Mouse (Mus musculus): ENCODE measurements around the gene Pik3r2. TPM values are rescaled to one million over a fixed set of nuclear protein-coding genes. Genes with fewer than 3 reads are reported as not detected.

Gene Pik3r2
- polyA plus RNA-seq (2012): 69.9 and 78.3 TPM in 2 replicates

GRCm38 (mm10) chr8:70776496-70777444, at the start of gene Pik3r2:
Gene Pik3r2 (minus strand): TSS chr8:70776713.

GRCm38 (mm10) chr8:70808239-70808638, 31.7 kb upstream of the Pik3r2 start, which contains the start of gene Il12rb1:
Gene Il12rb1 (plus strand): TSS chr8:70808449.

DNA sequence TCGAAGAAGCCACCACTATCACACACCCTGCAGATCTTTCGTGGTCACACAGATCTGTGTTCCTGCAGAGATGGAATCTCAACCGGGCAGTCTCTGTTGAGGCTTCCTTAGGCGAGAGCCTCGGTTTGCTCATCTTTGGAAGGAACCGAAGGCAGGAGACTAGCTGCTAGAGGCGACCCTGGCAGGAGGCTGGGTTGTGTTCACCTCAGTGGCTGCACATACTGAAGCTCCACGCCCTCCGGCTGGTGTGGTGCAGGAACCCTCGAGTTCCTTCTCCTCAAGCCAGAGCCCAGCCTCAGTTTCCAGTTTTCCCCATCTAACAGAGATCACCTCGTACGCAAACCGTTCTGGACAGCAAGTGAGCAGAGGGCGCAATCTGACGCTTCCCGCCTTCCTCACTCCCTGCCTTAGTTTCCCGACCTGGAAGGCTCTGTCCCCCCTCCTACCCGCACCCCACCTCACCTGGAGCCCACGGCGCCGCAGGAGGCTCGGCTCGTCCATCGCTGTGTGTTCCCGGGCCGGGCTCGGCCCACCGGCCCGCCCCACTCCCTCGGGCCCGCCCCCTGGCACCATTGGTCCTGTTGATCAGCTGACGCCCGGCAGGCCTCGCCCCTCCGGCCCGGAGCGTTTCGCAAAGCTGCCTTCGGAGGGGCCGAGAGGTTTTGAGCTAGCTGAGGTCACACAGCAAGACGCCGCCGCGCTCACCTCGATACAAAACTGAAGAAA, 28.1 kb upstream of the Pik3r2 start, which contains the start of gene Mast3:
Gene Mast3, minus strand, starts transcription at position 574 of the 726 bp plus-strand sequence.

GRCm38 (mm10) chr8:70760775-70761406, 15.6 kb downstream of the Pik3r2 start, which contains the start of gene Mpv17l2:
Gene Mpv17l2 (minus strand): TSS chr8:70760946.

GRCm38 (mm10) chr8:70754043-70754870, 22.3 kb downstream of the Pik3r2 start, which contains the start of gene Rab3a:
Gene Rab3a (plus strand): TSS chr8:70754679.

DNA sequence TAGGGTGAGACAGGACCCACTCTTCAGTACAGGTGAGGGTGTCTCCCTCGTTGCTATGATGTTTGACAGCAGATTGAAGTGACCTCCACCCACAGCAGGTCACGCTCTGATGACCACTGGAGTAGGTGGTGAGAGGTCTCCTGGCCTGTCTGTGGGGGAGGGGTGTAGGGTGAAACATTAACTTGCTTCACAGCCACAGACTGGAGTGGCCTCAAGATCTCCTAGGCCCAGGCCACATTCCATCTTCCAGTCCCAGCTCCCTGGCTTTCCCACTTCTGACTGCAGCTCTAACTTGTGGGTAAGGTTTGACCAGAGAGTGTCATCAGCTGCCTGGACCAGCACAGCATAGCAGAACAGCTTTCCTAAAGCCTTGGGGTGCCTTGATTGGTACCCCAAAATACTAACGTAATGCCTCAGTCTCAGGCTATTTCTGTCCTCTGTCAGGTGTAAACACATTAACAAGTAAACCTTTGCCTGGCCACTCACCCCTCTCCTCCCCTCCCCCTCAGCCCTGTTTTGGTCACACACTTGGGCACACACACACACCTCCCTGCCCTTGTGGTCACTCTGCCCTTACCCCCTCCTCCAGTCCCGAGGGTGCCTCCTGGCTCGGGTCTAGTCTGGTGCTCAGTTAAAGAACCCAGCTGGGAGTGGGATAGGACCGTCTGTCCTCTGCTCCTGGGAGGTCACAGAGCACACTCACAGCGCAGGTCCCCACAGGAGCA, 52.9 kb downstream of the Pik3r2 start, which contains the start of gene Pde4c:
Gene Pde4c, plus strand, starts transcription at position 235 of the 725 bp plus-strand sequence.

GRCm38 (mm10) chr8:70718297-70718696, 58.2 kb downstream of the Pik3r2 start, which contains the start of gene Gm3336:
Gene Gm3336 (plus strand): TSS chr8:70718543.

Other genes starting within 250 kb of the Pik3r2 start
- gene Fkbp8, start 249.0 kb downstream of the Pik3r2 start, polyA plus RNA-seq (2012): 975 and 1,046 TPM in 2 replicates
- 60.7 and 64.0 TPM in 2 replicates for gene Kxd1, start 248.8 kb downstream of the Pik3r2 start, polyA plus RNA-seq (2012)
- gene Ell, start 237.3 kb downstream of the Pik3r2 start, polyA plus RNA-seq (2012): 51.7 and 61.3 TPM in 2 replicates
- 264 and 274 TPM in 2 replicates for gene Isyna1, start 182.3 kb downstream of the Pik3r2 start, polyA plus RNA-seq (2012)
- 1,201 and 1,308 TPM in 2 replicates for gene Ssbp4, start 167.8 kb downstream of the Pik3r2 start, polyA plus RNA-seq (2012)
- 11.8 and 21.0 TPM in 2 replicates for gene Lrrc25, start 160.6 kb downstream of the Pik3r2 start, polyA plus RNA-seq (2012)
- 13.6 and 15.1 TPM in 2 replicates for gene Gdf15, start 144.3 kb downstream of the Pik3r2 start, polyA plus RNA-seq (2012)
- 1.8 and 2.6 TPM in 2 replicates for gene Pgpep1, start 116.3 kb downstream of the Pik3r2 start, polyA plus RNA-seq (2012)
- 583 and 668 TPM in 2 replicates for gene Lsm4, start 103.5 kb downstream of the Pik3r2 start, polyA plus RNA-seq (2012)
- 3,053 and 3,449 TPM in 2 replicates for gene Jund, start 77.8 kb downstream of the Pik3r2 start, polyA plus RNA-seq (2012)
- gene Iqcn, start 73.3 kb downstream of the Pik3r2 start, polyA plus RNA-seq (2012): 0.71 and 1.9 TPM in 2 replicates
- gene Gm3336, start 58.2 kb downstream of the Pik3r2 start, polyA plus RNA-seq (2012): 0.15 TPM in 1 of 2 replicates, not detected in the other
- gene Pde4c, start 53.0 kb downstream of the Pik3r2 start, polyA plus RNA-seq (2012): 3.5 and 3.6 TPM in 2 replicates
- gene Rab3a, start 22.0 kb downstream of the Pik3r2 start, polyA plus RNA-seq (2012): 7.4 and 8.1 TPM in 2 replicates
- 75.0 and 90.1 TPM in 2 replicates for gene Mpv17l2, start 15.8 kb downstream of the Pik3r2 start, polyA plus RNA-seq (2012)
- 424 and 485 TPM in 2 replicates for gene Mast3, start 28.3 kb upstream of the Pik3r2 start, polyA plus RNA-seq (2012)
- gene Il12rb1, start 31.7 kb upstream of the Pik3r2 start, polyA plus RNA-seq (2012): 1.7 and 2.9 TPM in 2 replicates
- 33.6 and 35.8 TPM in 2 replicates for gene Arrdc2, start 63.0 kb upstream of the Pik3r2 start, polyA plus RNA-seq (2012)
- 0.57 and 0.83 TPM in 2 replicates for gene Kcnn1, start 86.5 kb upstream of the Pik3r2 start, polyA plus RNA-seq (2012)
- 198 and 237 TPM in 2 replicates for gene Ccdc124, start 97.2 kb upstream of the Pik3r2 start, polyA plus RNA-seq (2012)
- 0.14 and 0.16 TPM in 2 replicates for gene Slc5a5, start 116.0 kb upstream of the Pik3r2 start, polyA plus RNA-seq (2012)
- gene Rpl18a, start 120.7 kb upstream of the Pik3r2 start, polyA plus RNA-seq (2012): 5,488 and 6,564 TPM in 2 replicates
- gene Map1s, start 129.2 kb upstream of the Pik3r2 start, polyA plus RNA-seq (2012): 112 and 120 TPM in 2 replicates

Measured in megakaryocyte-erythroid progenitor cell, adult 5 weeks (primary cell).